Mouse (Mus musculus) myocyte (in vitro differentiated cells): ENCODE data around the gene Cyp2s1. TPM values are rescaled to one million over a fixed set of nuclear protein-coding genes. Genes with fewer than 3 reads are reported as not detected.

Experiments used
- H3K27me3 ChIP-seq: one replicate; pipeline ENCODE4 v1.6.1; 2011; ENCODE audit not compliant: control insufficient read depth, insufficient read depth, insufficient read length
- H3K36me3 ChIP-seq: one replicate; pipeline ENCODE4 v1.6.1; 2011; ENCODE audit not compliant: control insufficient read depth, insufficient read depth
- H3K4me2 ChIP-seq: one replicate; pipeline ENCODE4 v1.6.1; 2011; ENCODE audit warnings: low read depth, control low read depth
- H3K4me3 ChIP-seq: one replicate; pipeline ENCODE4 v1.5.1; 2011; ENCODE audit warnings: mild to moderate bottlenecking, control low read depth, moderate library complexity
- H3K79me2 ChIP-seq: one replicate; pipeline ENCODE4 v1.6.1; 2011; ENCODE audit not compliant: control insufficient read depth, insufficient read depth
- H3ac ChIP-seq: one replicate; pipeline ENCODE4 v1.6.1; 2011; ENCODE audit not compliant: control insufficient read depth, insufficient read length
- CEBPB ChIP-seq: IDR thresholded peaks from 2 replicates; pipeline ENCODE4 v1.6.1; 2011; ENCODE audit warnings: mild to moderate bottlenecking, moderate library complexity; ENCODE audit not compliant: poor library complexity, insufficient read depth, severe bottlenecking
- E2F4 ChIP-seq: IDR thresholded peaks from one replicate; pipeline ENCODE4 v1.6.1; 2011; ENCODE audit warnings: mild to moderate bottlenecking, control low read depth, moderate library complexity; ENCODE audit not compliant: insufficient read depth
- MAX ChIP-seq: IDR thresholded peaks from one replicate; pipeline ENCODE4 v1.6.1; 2011; ENCODE audit warnings: low read depth, mild to moderate bottlenecking, control low read depth
- MYOD1 ChIP-seq, 3 experiments: IDR thresholded peaks; one replicate each; pipeline ENCODE4 v1.6.1; 2011; ENCODE audit warnings: control low read depth in 2 of 3, low read depth in 2 of 3, mild to moderate bottlenecking in 2 of 3, moderate library complexity in 1 of 3; ENCODE audit not compliant: insufficient read length in 2 of 3, control insufficient read depth in 1 of 3
- MYOG ChIP-seq, 3 experiments: IDR thresholded peaks; one replicate each; pipeline ENCODE4 v1.6.1; 2011; ENCODE audit warnings: control low read depth in 2 of 3, low read depth in 2 of 3, mild to moderate bottlenecking in 2 of 3; ENCODE audit not compliant: insufficient read length in 2 of 3, control insufficient read depth in 1 of 3, insufficient read depth in 1 of 3
- POLR2A ChIP-seq: IDR thresholded peaks from one replicate; pipeline ENCODE4 v1.6.1; 2011; ENCODE audit warnings: low read depth, mild to moderate bottlenecking, control low read depth, moderate library complexity; ENCODE audit not compliant: insufficient read length
- POLR2AphosphoS2 ChIP-seq: IDR thresholded peaks from one replicate; pipeline ENCODE4 v1.6.1; 2011; ENCODE audit warnings: low read depth, control low read depth; ENCODE audit not compliant: insufficient read length
- REST ChIP-seq: IDR thresholded peaks from one replicate; pipeline ENCODE4 v1.6.1; 2011; ENCODE audit warnings: mild to moderate bottlenecking, control low read depth, moderate library complexity; ENCODE audit not compliant: insufficient read depth, insufficient read length
- SRF ChIP-seq: IDR thresholded peaks from one replicate; pipeline ENCODE4 v1.6.1; 2011; ENCODE audit warnings: low read depth; ENCODE audit not compliant: control insufficient read depth, insufficient read length
- TCF12 ChIP-seq: IDR thresholded peaks from one replicate; pipeline ENCODE4 v1.6.1; 2011; ENCODE audit warnings: mild to moderate bottlenecking, control low read depth; ENCODE audit not compliant: poor library complexity, insufficient read depth, severe bottlenecking
- TCF3 ChIP-seq: IDR thresholded peaks from one replicate; pipeline ENCODE4 v1.6.1; 2011; ENCODE audit warnings: low read depth, control low read depth; ENCODE audit not compliant: insufficient read length
- USF1 ChIP-seq: IDR thresholded peaks from one replicate; pipeline ENCODE4 v1.6.1; 2011; ENCODE audit warnings: low read depth, mild to moderate bottlenecking, control low read depth, moderate library complexity
- polyA plus RNA-seq: library from polyadenylated mRNA; unstranded; fragments of >200 nt; fragmentation: generic; extraction: Trizol; gene quantifications from one replicate; pipeline ENCODE4 v1.2.1, GENCODE M21; 2012; ENCODE audit warnings: missing spikeins

The Cyp2s1 gene
- polyA plus RNA-seq, 1 experiment, result 0.05 TPM

DNA sequence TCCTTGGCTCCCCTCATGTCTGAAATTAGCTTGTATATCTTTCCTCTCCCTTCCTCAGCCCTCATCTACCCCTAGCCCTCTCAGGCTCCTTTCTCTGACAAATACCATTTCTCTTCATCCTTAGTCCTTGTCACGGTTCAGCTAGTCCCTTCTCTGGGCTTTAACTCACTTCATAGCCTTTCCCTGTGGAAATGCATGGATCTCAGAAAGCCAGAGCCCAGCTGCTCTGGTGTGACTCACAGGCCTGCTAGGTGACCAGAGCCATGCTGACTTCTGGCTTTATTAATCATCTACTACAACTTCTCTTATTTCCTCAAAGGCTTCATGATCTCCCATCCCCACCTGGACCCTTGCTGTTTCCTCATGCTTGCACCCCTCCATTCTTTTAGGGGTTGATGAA, 4.5 kb downstream of the Cyp2s1 start:
- no peak overlapping the region for H3K4me3 ChIP-seq
- no peaks in the 10 kb centered on the region for H3K36me3 ChIP-seq
- H3K27me3 ChIP-seq, result no peaks in the 10 kb centered on the region
- H3K79me2 ChIP-seq, result no peaks in the 10 kb centered on the region
- no peak overlapping the region for H3K4me2 ChIP-seq
- H3ac ChIP-seq, result no peak overlapping the region
- TF ChIP-seq MAX (no peak), USF1 (no peak), E2F4 (no peak), SRF (no peak), MYOD1 (IDR thresholded peaks at IDR 0.05; ENCODE audit: control insufficient read depth in 1 of 3, insufficient read length in 2 of 3, low read depth in 2 of 3) (peak in 1 of 3 experiments; percentile 32), MYOG (IDR thresholded peaks at IDR 0.05; ENCODE audit: control insufficient read depth in 1 of 3, insufficient read depth in 1 of 3, insufficient read length in 2 of 3, low read depth in 2 of 3) (peak in 1 of 3 experiments; percentile 45), POLR2AphosphoS2 (no peak)

DNA sequence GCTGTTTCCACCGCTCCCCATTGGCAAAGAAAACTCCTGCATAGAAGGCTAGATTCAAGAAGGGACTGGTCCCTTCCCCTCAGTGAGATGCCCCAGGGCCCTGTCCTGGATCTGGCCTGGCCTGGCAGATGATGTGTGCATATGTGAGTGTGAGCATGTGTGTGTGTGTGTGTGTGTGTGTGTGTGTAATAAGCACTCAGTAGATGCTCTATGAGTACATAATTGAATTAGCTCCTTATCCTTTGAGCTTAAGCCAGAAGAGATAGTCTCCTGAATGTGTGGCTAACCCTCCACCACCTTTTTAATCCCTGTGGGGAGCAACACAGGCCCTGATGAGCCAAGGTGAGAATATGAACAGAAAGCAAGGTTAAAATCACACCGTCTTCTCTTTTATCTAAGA, 5.0 kb downstream of the Cyp2s1 start:
- no peaks in the 10 kb centered on the region for H3K36me3 ChIP-seq
- H3K27me3 ChIP-seq, result no peaks in the 10 kb centered on the region
- no peak overlapping the region for H3ac ChIP-seq
- no peaks in the 10 kb centered on the region for H3K79me2 ChIP-seq
- no peak overlapping the region for H3K4me2 ChIP-seq
- no peak for TF ChIP-seq TCF12
- no peak for TF ChIP-seq POLR2A
- no peak for TF ChIP-seq CEBPB
- no peak for TF ChIP-seq POLR2AphosphoS2
- TF ChIP-seq SRF, result no peak
- no peak for TF ChIP-seq MAX
- no peak for TF ChIP-seq REST
- TF ChIP-seq E2F4, result no peak
- TF ChIP-seq TCF3, result no peak
- TF ChIP-seq MYOD1 (IDR thresholded peaks at IDR 0.05; ENCODE audit: control insufficient read depth in 1 of 3, insufficient read length in 2 of 3, low read depth in 2 of 3), result no peak
- no peak for TF ChIP-seq USF1
- no peak for TF ChIP-seq MYOG (IDR thresholded peaks at IDR 0.05; ENCODE audit: control insufficient read depth in 1 of 3, insufficient read depth in 1 of 3, insufficient read length in 2 of 3, low read depth in 2 of 3)
- H3K4me3 ChIP-seq, result no peak overlapping the region

DNA sequence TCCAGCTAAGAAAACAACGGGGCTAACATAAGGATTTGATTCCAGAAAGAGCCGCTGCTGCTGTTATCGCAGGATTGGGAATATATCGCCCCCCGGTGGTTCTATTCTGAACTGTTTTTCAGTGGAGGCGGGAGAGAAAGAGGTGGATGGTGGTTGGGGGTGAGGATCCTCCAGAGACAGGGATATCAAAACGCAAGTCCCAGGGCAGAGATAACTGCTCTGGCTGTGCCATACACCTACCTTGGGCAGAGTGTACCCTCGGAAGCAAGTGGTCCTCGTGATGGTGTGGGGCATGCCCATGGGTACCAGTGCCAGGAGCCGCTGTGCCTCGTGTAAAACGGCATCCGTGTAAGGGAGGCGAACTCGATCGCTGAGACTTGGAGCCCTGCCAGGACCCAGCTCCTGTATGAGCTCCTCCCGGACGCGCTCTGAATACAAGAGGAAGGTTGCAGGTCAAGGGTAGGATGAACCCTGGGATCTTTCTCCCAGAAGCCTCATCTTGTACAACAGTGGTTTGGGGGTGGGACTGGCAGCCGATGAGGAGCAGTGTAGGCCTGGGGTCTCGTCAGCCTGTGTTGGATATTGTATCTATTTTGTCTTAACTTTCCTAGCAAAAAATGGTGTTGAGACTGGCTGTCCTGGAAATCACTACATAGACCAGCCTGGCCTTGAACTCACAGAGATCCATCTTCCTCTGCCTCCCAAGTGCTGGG, 10.9 kb downstream of the Cyp2s1 start:
- H3K36me3 ChIP-seq, result no peaks in the 10 kb centered on the region
- TF ChIP-seq MYOG (IDR thresholded peaks at IDR 0.05; ENCODE audit: control insufficient read depth in 1 of 3, insufficient read depth in 1 of 3, insufficient read length in 2 of 3, low read depth in 2 of 3), result no peak
- no peak for TF ChIP-seq TCF12
- TF ChIP-seq CEBPB, result no peak
- no peak for TF ChIP-seq MAX
- TF ChIP-seq POLR2AphosphoS2, result no peak
- no peak for TF ChIP-seq REST
- TF ChIP-seq POLR2A, result no peak
- TF ChIP-seq TCF3, result no peak
- TF ChIP-seq E2F4, result no peak
- no peak for TF ChIP-seq MYOD1 (IDR thresholded peaks at IDR 0.05; ENCODE audit: control insufficient read depth in 1 of 3, insufficient read length in 2 of 3, low read depth in 2 of 3)

DNA sequence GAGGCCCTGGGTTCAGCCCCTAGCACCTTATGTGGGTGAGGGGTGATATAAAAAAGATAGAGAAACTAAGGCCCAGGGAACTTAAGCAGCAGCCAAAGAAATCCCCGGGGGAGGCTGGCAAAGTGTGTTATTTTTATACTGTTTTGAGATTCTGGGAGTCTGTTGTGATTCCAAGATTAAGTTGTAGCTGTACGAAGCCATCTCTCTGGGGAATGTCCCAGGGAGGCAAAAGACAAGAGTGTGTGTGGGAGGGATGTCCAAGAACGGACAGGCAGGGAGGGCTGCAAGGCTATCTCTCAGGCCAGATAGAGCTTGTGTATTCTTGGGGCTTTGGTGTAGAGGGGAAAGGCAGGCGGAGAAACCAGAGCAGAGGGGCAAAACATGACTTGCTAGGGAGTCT, 11.9 kb downstream of the Cyp2s1 start:
- Histone ChIP-seq H3K36me3 (no peaks in the 10 kb centered on the region), H3ac (no peak overlapping the region), H3K4me2 (no peak overlapping the region), H3K4me3 (no peak overlapping the region), H3K79me2 (no peaks in the 10 kb centered on the region), H3K27me3 (no peaks in the 10 kb centered on the region)
- no peak for TF ChIP-seq MYOD1 (IDR thresholded peaks at IDR 0.05; ENCODE audit: control insufficient read depth in 1 of 3, insufficient read length in 2 of 3, low read depth in 2 of 3)
- TF ChIP-seq MYOG (IDR thresholded peaks at IDR 0.05; ENCODE audit: control insufficient read depth in 1 of 3, insufficient read depth in 1 of 3, insufficient read length in 2 of 3, low read depth in 2 of 3), result no peak
- no peak for TF ChIP-seq MAX
- TF ChIP-seq USF1, result no peak
- TF ChIP-seq CEBPB, result no peak
- no peak for TF ChIP-seq TCF3
- no peak for TF ChIP-seq SRF
- TF ChIP-seq E2F4, result no peak

More for the DNA sequence above, 10.9 kb downstream of the Cyp2s1 start:
- no peak overlapping the region for H3K4me3 ChIP-seq
- H3K27me3 ChIP-seq, result no peaks in the 10 kb centered on the region
- no peak overlapping the region for H3K4me2 ChIP-seq
- H3ac ChIP-seq, result no peak overlapping the region
- H3K79me2 ChIP-seq, result no peaks in the 10 kb centered on the region

- Histone ChIP-seq H3K4me2 (no peak overlapping the region), H3K79me2 (no peaks in the 10 kb centered on the region), H3ac (no peak overlapping the region), H3K36me3 (no peaks in the 10 kb centered on the region), H3K4me3 (no peak overlapping the region), H3K27me3 (no peaks in the 10 kb centered on the region)
- TF ChIP-seq CEBPB (no peak), TCF3 (no peak), MYOD1 (IDR thresholded peaks at IDR 0.05; ENCODE audit: control insufficient read depth in 1 of 3, insufficient read length in 2 of 3, low read depth in 2 of 3) (no peak), SRF (no peak), MYOG (IDR thresholded peaks at IDR 0.05; ENCODE audit: control insufficient read depth in 1 of 3, insufficient read depth in 1 of 3, insufficient read length in 2 of 3, low read depth in 2 of 3) (no peak), POLR2AphosphoS2 (no peak), E2F4 (no peak), REST (no peak), MAX (no peak), TCF12 (no peak), USF1 (no peak), POLR2A (no peak)
These were observed 13.3 kb downstream of the Cyp2s1 start for GRCm38 (mm10) chr7:25803460-25803859.
